Mouse (Mus musculus) thymus, adult 2 months (tissue): ENCODE results near the gene Ndufa7.

ENCODE experiments used
- CTCF ChIP-seq: fragments of 200-500 bp; IDR thresholded peaks from 2 replicates; pipeline ENCODE4 v1.5.1; 2012; ENCODE audit warnings: mild to moderate bottlenecking, control low read depth, low read length, moderate library complexity, borderline replicate concordance; ENCODE audit not compliant: control insufficient read depth, poor library complexity, insufficient read depth; ENCODE audit errors: extremely low read depth
- POLR2A ChIP-seq: fragments of 200-500 bp; IDR thresholded peaks from 2 replicates; pipeline ENCODE4 v1.6.1; 2012; ENCODE audit warnings: mild to moderate bottlenecking, low read length, control low read depth, moderate library complexity; ENCODE audit not compliant: control insufficient read depth, poor library complexity, insufficient read depth; ENCODE audit errors: extremely low read depth

DNA sequence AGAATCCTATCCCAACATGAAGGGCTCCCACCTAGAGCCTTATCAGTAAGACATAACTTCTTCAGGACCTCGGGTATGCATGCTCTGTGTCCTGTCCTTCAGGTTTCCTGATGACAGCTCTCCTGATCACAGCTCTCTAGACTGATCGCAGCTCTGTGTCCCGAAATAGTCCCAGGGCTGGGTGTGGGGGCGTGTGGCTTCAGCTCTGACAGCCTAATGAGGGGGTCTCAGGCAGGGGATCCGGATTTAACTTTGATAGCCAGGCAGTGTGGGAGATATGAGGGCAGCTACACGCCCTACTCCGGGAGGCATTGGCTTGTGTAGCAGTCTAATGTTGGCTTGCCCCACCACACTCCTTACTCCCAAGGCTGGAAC lies 13.2 kb upstream of the Ndufa7 start:
- TF ChIP-seq CTCF (no peak), POLR2A (no peak)
